Mouse (Mus musculus) midbrain, embryonic 14.5 days (tissue): Measurements from ENCODE around the gene C1qtnf4. TPM values are rescaled to one million over a fixed set of nuclear protein-coding genes. Genes with fewer than 3 reads are reported as not detected.
"Not testable (repeated sequence)": the region's sequence is repeated elsewhere in the genome, so short reads cannot be mapped to it uniquely, and the experiment has no call there.

ENCODE experiments used
- ATAC-seq: fragments of 200-750 bp; cut with Nextera tagmentation; 2 replicates; pipeline ENCODE4 v1.8.0; 2017; ENCODE audit warnings: moderate number of reproducible peaks, moderate library complexity; ENCODE audit not compliant: low FRiP score, low TSS enrichment
- DNase-seq: peaks from one replicate; pipeline ENCODE4 v3.0.0-alpha.2; 2015
- H3K27ac ChIP-seq: fragments of 300-500 bp; sonication (generic); replicated peaks from 2 replicates; pipeline ENCODE4 v1.5.1; 2014; ENCODE audit warnings: mild to moderate bottlenecking, low read depth, low read length, moderate library complexity
- H3K27me3 ChIP-seq: fragments of 300-500 bp; sonication (generic); 2 replicates; pipeline ENCODE4 v1.6.1; 2014; ENCODE audit warnings: low read length, control low read depth, mixed read lengths; ENCODE audit not compliant: control insufficient read depth, insufficient read depth
- H3K36me3 ChIP-seq: fragments of 300-500 bp; sonication (generic); 2 replicates; pipeline ENCODE4 v1.6.1; 2014; ENCODE audit warnings: low read length, control low read depth; ENCODE audit not compliant: control insufficient read depth, insufficient read depth
- H3K4me1 ChIP-seq: fragments of 300-500 bp; sonication (generic); 2 replicates; pipeline ENCODE4 v1.6.1; 2014; ENCODE audit warnings: mild to moderate bottlenecking, antibody characterized with exemption, low read length, control low read depth; ENCODE audit not compliant: control insufficient read depth, insufficient read depth
- H3K4me2 ChIP-seq: fragments of 300-500 bp; sonication (generic); 2 replicates; pipeline ENCODE4 v1.6.1; 2014; ENCODE audit warnings: mild to moderate bottlenecking, low read length, moderate library complexity
- H3K4me3 ChIP-seq: fragments of 300-500 bp; sonication (generic); replicated peaks from 2 replicates; pipeline ENCODE4 v1.5.1; 2014; ENCODE audit warnings: low read depth, low read length
- H3K9ac ChIP-seq: fragments of 300-500 bp; sonication (generic); replicated peaks from 2 replicates; pipeline ENCODE4 v1.6.1; 2014; ENCODE audit warnings: mild to moderate bottlenecking, low read length, moderate library complexity
- H3K9me3 ChIP-seq: fragments of 300-500 bp; sonication (generic); 2 replicates; pipeline ENCODE4 v1.6.1; 2016; ENCODE audit warnings: low read length, control low read depth, mixed read lengths; ENCODE audit not compliant: control insufficient read depth
- WGBS: fragments of 180-500 bp; shearing (Covaris S2); extraction: QIAGEN DNeasy Blood & Tissue Kit; methylation state at CpG from one replicate; pipeline ENCODE4 v1.1.7; 2014; 5-methylcytosine and 5-hydroxymethylcytosine counted together
- polyA plus RNA-seq: library from polyadenylated mRNA; unstranded; fragments of >200 nt; fragmentation: Nextera tagmentation; extraction: Ambion mirVana; gene quantifications from 2 replicates; pipeline ENCODE4 v1.2.1, GENCODE M21; 2014

Gene C1qtnf4
- polyA plus RNA-seq, 1 experiment from 2014 or later, result 95.3 TPM

DNA sequence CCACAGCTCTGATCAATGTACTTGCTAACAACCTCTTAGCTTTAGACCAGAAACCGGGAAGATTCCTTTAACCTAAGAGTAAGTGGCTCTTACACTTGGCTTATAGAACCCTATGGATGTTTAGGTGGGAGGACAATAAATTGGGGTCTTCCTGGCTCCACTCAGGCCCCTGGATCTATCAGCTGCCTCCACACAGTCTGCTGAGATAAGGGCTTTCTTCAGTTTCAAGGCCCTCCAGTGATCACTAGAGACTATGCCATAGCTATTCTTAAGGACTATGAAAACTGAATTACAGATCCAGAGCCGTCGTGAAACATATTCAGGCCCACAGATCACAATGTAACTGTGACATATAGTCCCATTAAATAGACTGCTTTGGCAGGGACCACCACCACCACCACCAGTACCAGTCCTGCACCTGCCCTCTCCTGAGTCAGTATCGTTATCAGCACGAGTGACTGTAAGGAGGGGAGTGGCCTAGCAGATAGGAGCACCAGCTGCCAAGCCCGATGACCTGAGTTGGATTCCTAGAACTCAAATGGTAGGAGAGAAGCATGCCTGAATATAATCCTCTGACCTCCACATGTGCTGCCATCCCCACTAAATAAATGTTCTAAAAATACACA is 8.1 kb downstream of the C1qtnf4 start:
- no peak for DNase-seq
- Histone ChIP-seq H3K9me3 (no peaks in the 10 kb centered on the region), H3K9ac (no peak overlapping the region), H3K4me3 (no peak overlapping the region), H3K27ac (no peak overlapping the region), H3K36me3 (peaks cover 67% of the 10 kb centered on the region), H3K4me1 (peaks cover 15% of the 10 kb centered on the region), H3K27me3 (peaks cover 11% of the 10 kb centered on the region), H3K4me2 (no peak overlapping the region)
- no peak for ATAC-seq
- WGBS, result 95% methylated on average over 6 of the region's 6 CpGs

DNA sequence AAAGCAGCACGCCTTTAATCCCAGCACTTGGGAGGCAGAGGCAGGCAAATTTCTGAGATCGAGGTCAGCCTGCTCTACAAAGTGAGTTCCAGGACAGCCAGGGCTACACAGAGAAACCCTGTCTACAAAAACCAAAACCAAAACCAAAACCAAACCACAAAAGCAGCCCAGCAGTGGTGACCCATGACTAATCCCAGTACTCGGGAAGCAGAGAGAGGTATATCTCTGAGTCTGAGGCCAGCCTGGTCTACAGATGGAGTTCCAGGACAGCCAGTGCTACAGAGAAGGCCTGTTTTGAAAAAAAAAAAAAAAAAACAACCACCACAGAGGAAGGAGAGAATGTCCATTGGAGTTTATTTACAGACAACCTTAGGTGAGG is 8.6 kb downstream of the C1qtnf4 start:
- not testable (repeated sequence) for ATAC-seq

DNA sequence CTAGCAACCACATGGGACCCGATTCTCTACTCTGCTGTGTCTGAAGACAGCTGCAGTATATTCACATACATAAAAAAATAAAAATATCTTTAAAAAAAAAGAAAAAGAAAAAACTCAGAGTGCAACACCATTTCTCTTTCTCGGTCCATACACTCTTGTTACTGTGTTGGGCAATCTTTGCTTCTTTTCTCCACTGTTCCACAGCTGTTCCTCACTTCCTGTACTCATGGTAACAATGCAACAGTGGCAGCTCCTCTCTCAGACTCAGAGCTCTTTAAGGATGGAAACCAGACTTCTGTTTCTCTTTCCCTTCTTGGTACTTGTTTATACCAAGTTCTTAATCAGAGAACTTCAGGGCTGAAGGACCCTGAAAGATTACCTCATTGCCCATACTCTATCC is 17.7 kb downstream of the C1qtnf4 start:
- DNase-seq (no peak), ATAC-seq (no peak)
- Histone ChIP-seq H3K9ac (peak overlapping the region; percentile 95; the same call in 1 of the 2 replicates), H3K4me2 (peak overlapping the region; percentile 60), H3K4me3 (peak overlapping the region; percentile 91), H3K27ac (no peak overlapping the region), H3K27me3 (no peaks in the 10 kb centered on the region), H3K4me1 (peaks cover 24% of the 10 kb centered on the region), H3K36me3 (peaks cover 44% of the 10 kb centered on the region), H3K9me3 (no peaks in the 10 kb centered on the region)
- 93% methylated on average over 2 of the region's 2 CpGs for WGBS

More for the DNA sequence above, 8.6 kb downstream of the C1qtnf4 start:
- Histone ChIP-seq H3K36me3 (peaks cover 72% of the 10 kb centered on the region), H3K4me1 (peaks cover 13% of the 10 kb centered on the region)
- H3K4me2 ChIP-seq, DNase-seq, H3K9ac ChIP-seq, H3K27me3 ChIP-seq, H3K9me3 ChIP-seq, H3K4me3 ChIP-seq, H3K27ac ChIP-seq: not testable (repeated sequence)
- 90% methylated on average over 3 of the region's 3 CpGs for WGBS

DNA sequence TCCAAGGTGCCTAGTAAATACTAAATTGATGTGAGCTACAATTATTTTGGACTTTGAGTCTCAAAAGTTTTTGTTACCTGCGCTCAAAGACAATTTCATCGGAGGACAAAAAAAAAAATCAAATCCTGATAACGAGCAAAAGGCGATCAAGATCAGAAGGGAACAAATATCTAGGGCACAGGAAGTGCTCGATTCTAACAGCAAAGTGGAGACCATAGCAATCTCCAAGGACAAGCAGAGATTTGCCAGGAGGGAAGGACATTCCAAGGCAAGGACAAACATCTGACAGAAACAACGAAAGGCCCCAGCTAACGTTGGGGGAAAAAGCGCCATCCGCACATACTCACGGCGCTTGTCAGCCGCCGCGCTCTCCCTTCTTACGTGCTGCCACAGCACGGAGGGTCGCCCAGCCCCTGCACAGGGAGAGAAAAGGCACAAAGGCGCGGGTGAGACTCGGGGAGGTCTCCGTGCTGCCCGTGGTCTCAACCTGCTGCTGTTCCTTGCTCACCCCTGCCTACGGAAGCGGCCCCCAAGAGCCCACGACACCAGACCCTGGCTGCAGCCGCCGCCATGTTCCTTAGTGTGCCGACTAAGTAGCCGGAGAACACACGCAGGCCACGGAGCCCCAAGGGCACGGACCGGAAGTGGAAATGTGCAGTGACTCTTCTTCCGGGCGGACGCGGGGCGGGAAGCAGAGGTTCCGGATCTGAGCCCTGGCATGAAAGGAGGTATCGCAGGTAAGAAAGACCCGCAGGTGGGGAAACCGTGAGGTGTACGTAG is 18.6 kb downstream of the C1qtnf4 start, which contains the start of the genes Kbtbd4 and Ndufs3:
Kbtbd4 (plus strand) TSS at position 665 of the 780 bp plus-strand sequence.
Ndufs3 (minus strand) TSS at position 752 of the 780 bp plus-strand sequence.
- WGBS, result under 1% methylated on average over 43 of the region's 43 CpGs
- peaks cover 44% of the 10 kb centered on the region for H3K36me3 ChIP-seq
- H3K9ac ChIP-seq, result peak within 1 kb of the TSS; percentile 95
- no peaks in the 10 kb centered on the region for H3K9me3 ChIP-seq
- no peaks in the 10 kb centered on the region for H3K27me3 ChIP-seq
- H3K27ac ChIP-seq, result peak within 1 kb of the TSS; percentile 94
- DNase-seq (peak; percentile 96), ATAC-seq (peak; percentile 92)
- H3K4me3 ChIP-seq, result peak within 1 kb of the TSS; percentile 91
- H3K4me2 ChIP-seq, result peak within 1 kb of the TSS; percentile 60
- peaks cover 24% of the 10 kb centered on the region for H3K4me1 ChIP-seq

DNA sequence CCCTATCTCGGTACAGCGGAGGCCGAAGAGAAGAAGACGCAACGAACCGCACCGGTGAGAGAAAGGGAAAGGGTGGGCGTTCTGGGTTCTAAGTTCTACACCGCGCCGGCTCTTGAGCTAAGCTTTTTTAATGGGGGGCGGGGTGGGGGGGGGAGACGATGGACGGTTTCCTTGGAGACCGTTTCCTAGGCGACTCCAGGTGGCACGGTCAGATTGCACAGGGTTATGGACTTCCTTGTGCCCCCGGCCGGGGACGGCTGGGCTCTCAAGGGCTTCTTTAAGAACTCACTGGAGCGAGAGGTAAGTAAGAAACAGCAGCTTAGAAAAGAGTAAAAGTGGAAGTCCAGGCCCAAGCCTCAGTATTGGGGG is 19.2 kb downstream of the C1qtnf4 start:
- ATAC-seq (peak; percentile 76), DNase-seq (no peak)
- Histone ChIP-seq H3K36me3 (peaks cover 48% of the 10 kb centered on the region), H3K4me3 (peak overlapping the region; percentile 91), H3K4me2 (peak overlapping the region; percentile 60), H3K27me3 (no peaks in the 10 kb centered on the region), H3K27ac (peak overlapping the region; percentile 94), H3K4me1 (peaks cover 24% of the 10 kb centered on the region), H3K9ac (peak overlapping the region; percentile 95), H3K9me3 (no peaks in the 10 kb centered on the region)
- WGBS, result under 1% methylated on average over 21 of the region's 21 CpGs

DNA sequence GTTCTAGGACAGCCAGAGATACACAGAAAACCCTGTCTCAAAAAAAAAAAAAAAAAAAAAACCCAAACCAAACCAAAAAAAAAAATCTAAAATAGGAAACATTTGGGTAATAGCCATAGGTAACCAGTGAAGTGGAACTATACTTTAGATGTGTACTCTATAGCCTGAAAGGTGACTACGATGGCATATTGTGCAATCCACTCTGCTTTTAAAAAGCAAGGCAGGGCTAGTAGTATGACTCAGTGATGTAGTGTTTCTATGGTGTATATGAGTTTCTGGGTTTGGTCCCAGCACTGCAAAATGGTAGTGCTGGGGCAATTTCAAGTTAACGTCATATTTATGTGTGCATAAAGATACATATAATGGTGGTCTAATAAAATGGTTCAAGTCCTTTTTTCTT is 21.1 kb downstream of the C1qtnf4 start:
- H3K9me3 ChIP-seq, result no peaks in the 10 kb centered on the region
- no peak overlapping the region for H3K4me3 ChIP-seq
- H3K9ac ChIP-seq, result no peak overlapping the region
- peaks cover 24% of the 10 kb centered on the region for H3K4me1 ChIP-seq
- no peak overlapping the region for H3K27ac ChIP-seq
- no peak for DNase-seq
- ATAC-seq, result no peak
- H3K36me3 ChIP-seq, result peaks cover 58% of the 10 kb centered on the region
- 97% methylated on average over 2 of the region's 2 CpGs for WGBS
- no peaks in the 10 kb centered on the region for H3K27me3 ChIP-seq
- H3K4me2 ChIP-seq, result no peak overlapping the region

DNA sequence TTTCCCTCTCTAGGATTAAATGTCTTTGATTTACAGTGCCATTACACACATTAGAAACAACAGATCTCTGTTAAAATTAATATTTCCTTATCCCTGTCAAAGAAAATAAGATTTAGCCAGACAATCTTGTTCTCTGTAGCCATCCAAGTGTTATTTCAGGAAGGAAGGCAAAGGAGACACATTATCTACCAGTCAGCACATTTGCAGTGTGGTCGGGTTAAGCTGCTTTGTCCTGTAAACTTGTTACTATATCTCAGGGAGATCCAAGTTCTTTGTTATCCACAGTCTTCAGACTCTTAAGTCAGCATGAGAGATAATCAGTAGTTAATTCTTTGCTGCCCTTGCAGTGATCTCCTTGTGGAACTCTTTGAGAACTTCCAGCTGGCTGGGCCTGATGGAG is 25.2 kb downstream of the C1qtnf4 start:
- Histone ChIP-seq H3K36me3 (peaks cover 71% of the 10 kb centered on the region), H3K4me3 (no peak overlapping the region), H3K9me3 (no peaks in the 10 kb centered on the region), H3K9ac (no peak overlapping the region), H3K27me3 (no peaks in the 10 kb centered on the region), H3K27ac (no peak overlapping the region), H3K4me2 (no peak overlapping the region), H3K4me1 (peaks cover 16% of the 10 kb centered on the region)
- ATAC-seq (no peak), DNase-seq (no peak)
- WGBS, result 87% methylated on average over 1 of the region's 1 CpGs

DNA sequence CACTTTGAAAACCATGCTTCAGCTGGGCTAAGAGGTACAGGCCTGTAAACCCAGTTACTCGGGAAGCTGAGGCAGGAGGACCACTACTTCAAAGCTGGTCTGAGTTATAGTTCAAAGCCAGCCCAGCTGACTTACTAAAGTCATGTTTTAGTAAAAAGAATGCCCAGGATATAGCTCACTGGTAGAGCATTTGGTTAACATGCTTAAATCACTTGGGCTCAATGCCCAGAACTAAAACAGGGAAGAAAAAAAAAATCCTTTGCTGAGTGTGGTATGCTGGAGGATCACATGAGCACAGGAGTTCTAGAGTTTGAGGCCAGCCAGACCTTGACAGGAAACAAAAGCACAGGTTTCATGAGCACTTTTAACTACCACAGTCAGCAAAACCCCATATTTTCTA is 26.0 kb downstream of the C1qtnf4 start:
- Histone ChIP-seq H3K4me1 (peaks cover 21% of the 10 kb centered on the region), H3K9me3 (no peaks in the 10 kb centered on the region), H3K36me3 (peaks cover 67% of the 10 kb centered on the region), H3K4me3 (no peak overlapping the region), H3K27ac (no peak overlapping the region), H3K27me3 (no peaks in the 10 kb centered on the region), H3K9ac (no peak overlapping the region), H3K4me2 (no peak overlapping the region)
- 90% methylated on average over 1 of the region's 1 CpGs for WGBS
- DNase-seq (no peak), ATAC-seq (no peak)
